Mouse (Mus musculus) right cerebral cortex, adult 2 months (tissue): ENCODE results near the gene Tmem184b.

Source experiments
- DNase-seq, 2 experiments: peaks; one replicate each; pipeline ENCODE4 v3.0.0; 2021 to 2022; ENCODE audit warnings: low spot score in 2 of 2

The Tmem184b gene

GRCm38 (mm10) chr15:79402836-79403762, at the start of gene Tmem184b:
Tmem184b (minus strand) TSS chr15:79403569.
- peak; percentile 86 to 88 for DNase-seq

- no peak for DNase-seq
Observed at GRCm38 (mm10) chr15:79448041-79448440, 44.7 kb upstream of the Tmem184b start.

GRCm38 (mm10) chr15:79445786-79446654, 42.7 kb upstream of the Tmem184b start:
- DNase-seq: no peak

- DNase-seq: peak; percentile 57 to 71
Observed at GRCm38 (mm10) chr15:79443856-79444410, 40.6 kb upstream of the Tmem184b start.

- DNase-seq: no peak
Observed at GRCm38 (mm10) chr15:79442961-79443518, 39.7 kb upstream of the Tmem184b start.

- no peak for DNase-seq
Observed at GRCm38 (mm10) chr15:79442257-79442611, 38.9 kb upstream of the Tmem184b start.

- DNase-seq: peak; percentile 76 to 79
Observed at GRCm38 (mm10) chr15:79441331-79442256, 38.2 kb upstream of the Tmem184b start.

- no peak for DNase-seq
Observed at GRCm38 (mm10) chr15:79440651-79441330, 37.4 kb upstream of the Tmem184b start.

GRCm38 (mm10) chr15:79440223-79440622, 36.9 kb upstream of the Tmem184b start:
- peak in 1 of 2 experiments; percentile 64 for DNase-seq

GRCm38 (mm10) chr15:79439386-79439785, 36.0 kb upstream of the Tmem184b start:
- DNase-seq: no peak

GRCm38 (mm10) chr15:79438816-79439215, 35.4 kb upstream of the Tmem184b start:
- DNase-seq: no peak

GRCm38 (mm10) chr15:79438209-79438810, 34.9 kb upstream of the Tmem184b start:
- DNase-seq: no peak

- no peak for DNase-seq
Observed at GRCm38 (mm10) chr15:79437541-79438208, 34.3 kb upstream of the Tmem184b start.

- DNase-seq: no peak
Observed at GRCm38 (mm10) chr15:79436481-79436921, 33.1 kb upstream of the Tmem184b start.

- DNase-seq: no peak
Observed at GRCm38 (mm10) chr15:79435191-79435671, 31.9 kb upstream of the Tmem184b start.

GRCm38 (mm10) chr15:79432892-79433291, 29.5 kb upstream of the Tmem184b start:
- peak; percentile 44 to 68 for DNase-seq

GRCm38 (mm10) chr15:79432328-79432727, 29.0 kb upstream of the Tmem184b start:
- peak in 1 of 2 experiments; percentile 38 for DNase-seq

GRCm38 (mm10) chr15:79431925-79432324, 28.6 kb upstream of the Tmem184b start:
- no peak for DNase-seq
